Mouse (Mus musculus): Measurements from ENCODE around the gene Vmn2r43.
"Not testable (repeated sequence)": the region's sequence is repeated elsewhere in the genome, so short reads cannot be mapped to it uniquely, and the experiment has no call there.

The Vmn2r43 gene

GRCm38 (mm10) chr7:8260499-8260898 is at the start of gene Vmn2r43:
TSS of gene Vmn2r43 (minus strand) at chr7:8260599.
- DNase-seq (ENCODE audit: low read depth), result not testable (repeated sequence)

GRCm38 (mm10) chr7:8200220-8200619 is 60.2 kb downstream of the Vmn2r43 start, which contains the start of gene Vmn2r42:
TSS of gene Vmn2r42 (minus strand) at chr7:8200320.
- not testable (repeated sequence) for DNase-seq (ENCODE audit: low read depth)
